Mouse (Mus musculus): ENCODE results near the gene Gdf9. TPM values are rescaled to one million over a fixed set of nuclear protein-coding genes. Genes with fewer than 3 reads are reported as not detected.

Gdf9 gene
- total and polyA plus RNA-seq, 3 experiments: 0.42 to 0.43 TPM; not detected in 1

DNA sequence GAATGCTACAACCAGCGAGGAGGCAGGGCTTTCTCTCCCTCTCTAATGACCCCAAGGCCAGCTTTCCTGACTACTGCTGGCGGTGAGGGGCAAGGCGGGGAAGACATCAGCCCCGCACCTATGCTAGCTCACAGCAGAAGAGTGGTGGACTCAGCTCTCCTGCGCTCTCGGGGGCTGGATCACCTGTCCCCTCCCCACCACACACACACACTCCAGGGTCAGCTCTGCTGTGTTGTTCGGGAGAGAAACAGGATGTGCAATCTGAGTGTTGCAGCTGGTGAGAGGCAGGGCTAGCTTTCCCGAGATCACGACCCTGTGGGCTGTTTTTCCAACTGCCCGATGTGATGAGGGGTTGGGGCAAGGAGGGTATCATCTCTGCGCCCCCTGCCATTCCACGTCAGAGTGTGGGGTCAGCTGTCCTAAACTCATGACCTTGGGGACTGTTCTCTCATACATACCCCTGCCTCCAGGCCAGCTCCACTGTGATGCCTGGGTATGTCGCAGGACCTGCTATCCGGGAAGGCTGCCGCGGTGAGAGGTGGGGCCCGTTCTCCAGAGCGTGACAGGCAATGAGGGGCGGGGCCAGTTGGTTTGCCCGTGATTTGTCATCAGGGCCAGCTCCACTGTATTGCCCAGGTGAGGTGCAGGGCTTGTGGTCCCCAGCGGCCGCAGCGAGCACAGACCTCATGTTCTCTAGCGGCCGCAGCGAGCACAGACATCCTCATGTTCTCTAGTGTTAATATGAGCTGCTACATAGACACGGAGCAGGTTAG is 56.2 kb downstream of the Gdf9 start:
- no peak for DNase-seq (ENCODE audit: low read depth, low spot score)
- Histone ChIP-seq H3K4me3 (ENCODE audit: control insufficient read depth in 1 of 2, insufficient read depth in 1 of 2, low read depth in 2 of 2, low read length in 2 of 2) (no peak overlapping the region), H3K36me3 (ENCODE audit: control insufficient read depth in 1 of 2, insufficient read depth in 2 of 2, low read length in 2 of 2) (peaks cover 0 to 22% of the 10 kb centered on the region in 2 experiments; a peak in 2 of 4 replicates), H3K4me1 (ENCODE audit: control insufficient read depth in 1 of 2, insufficient read depth in 2 of 2, low read length in 2 of 2) (peaks cover 15 to 19% of the 10 kb centered on the region in 2 experiments), H3K79me2 (ENCODE audit: control insufficient read depth, insufficient read depth, low read length, poor library complexity) (no peaks in the 10 kb centered on the region), H3K27ac (ENCODE audit: control insufficient read depth, low read depth, low read length) (no peak overlapping the region), H3K9me3 (replicated peaks; ENCODE audit: insufficient read depth, low read length) (no peaks in the 10 kb centered on the region), H3K27me3 (ENCODE audit: control insufficient read depth in 1 of 2, insufficient read depth in 2 of 2, low read length in 2 of 2) (no peaks in the 10 kb centered on the region), H3K9ac (ENCODE audit: control insufficient read depth, low read depth, low read length, poor library complexity, severe bottlenecking) (no peak overlapping the region)
- TF ChIP-seq E2F4 (IDR thresholded peaks at IDR 0.05; ENCODE audit: borderline replicate concordance, low read depth, low read length) (no peak), ZNF384 (IDR thresholded peaks at IDR 0.05; ENCODE audit: low read depth, low read length) (no peak), MXI1 (IDR thresholded peaks at IDR 0.05; ENCODE audit: low read depth, low read length) (no peak), CTCF (IDR thresholded peaks at IDR 0.05 in 2 of 3, conservative IDR thresholded peaks at IDR 0.05 in 1 of 3; ENCODE audit: control insufficient read depth in 1 of 3, insufficient read depth in 1 of 3, low read depth in 2 of 3, low read length in 3 of 3, poor library complexity in 1 of 3, severe bottlenecking in 1 of 3) (no peak), POLR2AphosphoS5 (IDR thresholded peaks at IDR 0.05; ENCODE audit: borderline replicate concordance, low read depth, low read length) (no peak), CHD1 (IDR thresholded peaks at IDR 0.05; ENCODE audit: low read depth, low read length) (no peak), NELFE (IDR thresholded peaks at IDR 0.05; ENCODE audit: low read depth, low read length) (no peak), MYB (IDR thresholded peaks at IDR 0.05; ENCODE audit: low read depth, low read length) (no peak), MAFK (IDR thresholded peaks at IDR 0.05; ENCODE audit: borderline replicate concordance, low read depth, low read length) (no peak), ETS1 (IDR thresholded peaks at IDR 0.05; ENCODE audit: low read depth, low read length) (no peak), RCOR1 (IDR thresholded peaks at IDR 0.05; ENCODE audit: low read depth, low read length) (no peak), NRF1 (IDR thresholded peaks at IDR 0.05; ENCODE audit: insufficient read depth, low read depth, low read length, poor library complexity, severe bottlenecking) (no peak), JUND (IDR thresholded peaks at IDR 0.05; ENCODE audit: low read depth, low read length) (no peak), USF1 (IDR thresholded peaks at IDR 0.05; ENCODE audit: low read depth, low read length) (no peak)

Other genes with a start within 250 kb of the Gdf9 start
- gene Hspa4, start 130.6 kb upstream of the Gdf9 start, total RNA-seq (2012; rRNA removed): 276 and 301 TPM in 2 replicates
- gene Hspa4, start 130.6 kb upstream of the Gdf9 start, polyA plus RNA-seq (2012; ENCODE audit: insufficient read depth in 1 of 2, insufficient read length in 2 of 2, low read depth in 1 of 2, low replicate concordance in 2 of 2, missing spikeins in 1 of 2): 100 to 1,000 TPM; 209 to 907 TPM
- gene Zcchc10, start 106.3 kb upstream of the Gdf9 start, total RNA-seq (2012; rRNA removed): 9.9 and 11.6 TPM in 2 replicates
- 100 to 1,000 TPM in 1 of 2 experiments, 10 to 100 TPM in 1; 36.2 to 169 TPM for gene Zcchc10, start 106.3 kb upstream of the Gdf9 start, polyA plus RNA-seq (2012; ENCODE audit: insufficient read depth in 1 of 2, insufficient read length in 2 of 2, low read depth in 1 of 2, low replicate concordance in 2 of 2, missing spikeins in 1 of 2)
- gene Aff4, start 80.2 kb upstream of the Gdf9 start, total RNA-seq (2012; rRNA removed): 29.0 and 37.7 TPM in 2 replicates
- 100 to 1,000 TPM in 1 of 2 experiments, 10 to 100 TPM in 1; 47.7 to 268 TPM for gene Aff4, start 80.2 kb upstream of the Gdf9 start, polyA plus RNA-seq (2012; ENCODE audit: insufficient read depth in 1 of 2, insufficient read length in 2 of 2, low read depth in 1 of 2, low replicate concordance in 2 of 2, missing spikeins in 1 of 2)
- not detected in 2 replicates for gene Leap2, start 7.9 kb upstream of the Gdf9 start, total RNA-seq (2012; rRNA removed)
- gene Leap2, start 7.9 kb upstream of the Gdf9 start, polyA plus RNA-seq (2012; ENCODE audit: insufficient read depth in 1 of 2, insufficient read length in 2 of 2, low read depth in 1 of 2, low replicate concordance in 2 of 2, missing spikeins in 1 of 2): under 1 TPM in 1 of 2 experiments, not detected in 1; 0.24 TPM
- gene Uqcrq, start 192 bp upstream of the Gdf9 start, total RNA-seq (2012; rRNA removed): 72.4 and 85.3 TPM in 2 replicates
- 1,000 to 10,000 TPM in 1 of 2 experiments, not detected in 1; 1,130 TPM for gene Uqcrq, start 192 bp upstream of the Gdf9 start, polyA plus RNA-seq (2012; ENCODE audit: insufficient read depth in 1 of 2, insufficient read length in 2 of 2, low read depth in 1 of 2, low replicate concordance in 2 of 2, missing spikeins in 1 of 2)
- gene Gm10447, start 26.1 kb downstream of the Gdf9 start, total RNA-seq (2012; rRNA removed): not detected in 2 replicates
- gene Gm10447, start 26.1 kb downstream of the Gdf9 start, polyA plus RNA-seq (2012; ENCODE audit: insufficient read depth in 1 of 2, insufficient read length in 2 of 2, low read depth in 1 of 2, low replicate concordance in 2 of 2, missing spikeins in 1 of 2): not detected
- not detected in 2 replicates for gene Shroom1, start 26.2 kb downstream of the Gdf9 start, total RNA-seq (2012; rRNA removed)
- under 1 TPM in 1 of 2 experiments, not detected in 1; 0.19 TPM for gene Shroom1, start 26.2 kb downstream of the Gdf9 start, polyA plus RNA-seq (2012; ENCODE audit: insufficient read depth in 1 of 2, insufficient read length in 2 of 2, low read depth in 1 of 2, low replicate concordance in 2 of 2, missing spikeins in 1 of 2)
- gene Gm9837, start 39.5 kb downstream of the Gdf9 start, total RNA-seq (2012; rRNA removed): not detected in 2 replicates
- not detected for gene Gm9837, start 39.5 kb downstream of the Gdf9 start, polyA plus RNA-seq (2012; ENCODE audit: insufficient read depth in 1 of 2, insufficient read length in 2 of 2, low read depth in 1 of 2, low replicate concordance in 2 of 2, missing spikeins in 1 of 2)
- not detected in 2 replicates for gene Gm9945, start 49.1 kb downstream of the Gdf9 start, total RNA-seq (2012; rRNA removed)
- gene Gm9945, start 49.1 kb downstream of the Gdf9 start, polyA plus RNA-seq (2012; ENCODE audit: insufficient read depth in 1 of 2, insufficient read length in 2 of 2, low read depth in 1 of 2, low replicate concordance in 2 of 2, missing spikeins in 1 of 2): not detected
- not detected in 2 replicates for gene Sowaha, start 49.3 kb downstream of the Gdf9 start, total RNA-seq (2012; rRNA removed)
- gene Sowaha, start 49.3 kb downstream of the Gdf9 start, polyA plus RNA-seq (2012; ENCODE audit: insufficient read depth in 1 of 2, insufficient read length in 2 of 2, low read depth in 1 of 2, low replicate concordance in 2 of 2, missing spikeins in 1 of 2): not detected
- 199 and 278 TPM in 2 replicates for gene Sept8, start 88.2 kb downstream of the Gdf9 start, total RNA-seq (2012; rRNA removed)
- gene Sept8, start 88.2 kb downstream of the Gdf9 start, polyA plus RNA-seq (2012; ENCODE audit: insufficient read depth in 1 of 2, insufficient read length in 2 of 2, low read depth in 1 of 2, low replicate concordance in 2 of 2, missing spikeins in 1 of 2): 100 to 1,000 TPM; 196 to 294 TPM
- 13.6 and 14.2 TPM in 2 replicates for gene Kif3a, start 136.4 kb downstream of the Gdf9 start, total RNA-seq (2012; rRNA removed)
- 10 to 100 TPM; 17.1 to 88.3 TPM for gene Kif3a, start 136.4 kb downstream of the Gdf9 start, polyA plus RNA-seq (2012; ENCODE audit: insufficient read depth in 1 of 2, insufficient read length in 2 of 2, low read depth in 1 of 2, low replicate concordance in 2 of 2, missing spikeins in 1 of 2)
- gene Il4, start 187.6 kb downstream of the Gdf9 start, total RNA-seq (2012; rRNA removed): 9.4 and 10.4 TPM in 2 replicates
- 1 to 10 TPM in 1 of 2 experiments, not detected in 1; 4.3 TPM for gene Il4, start 187.6 kb downstream of the Gdf9 start, polyA plus RNA-seq (2012; ENCODE audit: insufficient read depth in 1 of 2, insufficient read length in 2 of 2, low read depth in 1 of 2, low replicate concordance in 2 of 2, missing spikeins in 1 of 2)
- not detected in 2 replicates for gene Il13, start 203.7 kb downstream of the Gdf9 start, total RNA-seq (2012; rRNA removed)
- not detected for gene Il13, start 203.7 kb downstream of the Gdf9 start, polyA plus RNA-seq (2012; ENCODE audit: insufficient read depth in 1 of 2, insufficient read length in 2 of 2, low read depth in 1 of 2, low replicate concordance in 2 of 2, missing spikeins in 1 of 2)

Data from MEL (cell line).